Mouse (Mus musculus): ENCODE measurements around the gene D230025D16Rik.
"Not testable (repeated sequence)": the region's sequence is repeated elsewhere in the genome, so short reads cannot be mapped to it uniquely, and the experiment has no call there.

Gene D230025D16Rik

GRCm38 (mm10) chr8:105224413-105225271, at the start of gene D230025D16Rik:
TSS of gene D230025D16Rik (plus strand) at chr8:105225145.
- peak; percentile 98 for DNase-seq

- DNase-seq: not testable (repeated sequence)
Observed at GRCm38 (mm10) chr8:105175287-105175686, 49.7 kb upstream of the D230025D16Rik start.

GRCm38 (mm10) chr8:105178211-105178800, 46.6 kb upstream of the D230025D16Rik start:
- DNase-seq: no peak

- no peak for DNase-seq
Observed at GRCm38 (mm10) chr8:105182201-105182600, 42.7 kb upstream of the D230025D16Rik start.

GRCm38 (mm10) chr8:105186467-105187005, 38.4 kb upstream of the D230025D16Rik start:
- DNase-seq: no peak

- DNase-seq: no peak
Observed at GRCm38 (mm10) chr8:105192182-105192581, 32.8 kb upstream of the D230025D16Rik start.

GRCm38 (mm10) chr8:105205748-105206147, 19.2 kb upstream of the D230025D16Rik start:
- DNase-seq: no peak

GRCm38 (mm10) chr8:105206766-105207275, 18.1 kb upstream of the D230025D16Rik start:
- DNase-seq: no peak

- DNase-seq: no peak
Observed at GRCm38 (mm10) chr8:105207675-105208273, 17.2 kb upstream of the D230025D16Rik start.

GRCm38 (mm10) chr8:105209153-105210110, 15.5 kb upstream of the D230025D16Rik start:
- DNase-seq: no peak

- DNase-seq: no peak
Observed at GRCm38 (mm10) chr8:105214104-105214503, 10.8 kb upstream of the D230025D16Rik start.

- DNase-seq: peak; percentile 23 to 30
Observed at GRCm38 (mm10) chr8:105217926-105218522, 6.9 kb upstream of the D230025D16Rik start.

- DNase-seq: no peak
Observed at GRCm38 (mm10) chr8:105223850-105224249, 1.1 kb upstream of the D230025D16Rik start.

GRCm38 (mm10) chr8:105225272-105225593, 288 bp downstream of the D230025D16Rik start:
- DNase-seq: no peak

GRCm38 (mm10) chr8:105225917-105226316, 972 bp downstream of the D230025D16Rik start:
- DNase-seq: no peak

GRCm38 (mm10) chr8:105231503-105232320, 6.8 kb downstream of the D230025D16Rik start:
- DNase-seq: no peak

- not testable (repeated sequence) for DNase-seq
Observed at GRCm38 (mm10) chr8:105232321-105232693, 7.4 kb downstream of the D230025D16Rik start.

GRCm38 (mm10) chr8:105233126-105233935, 8.4 kb downstream of the D230025D16Rik start:
- no peak for DNase-seq

- DNase-seq: no peak
Observed at GRCm38 (mm10) chr8:105235206-105235605, 10.3 kb downstream of the D230025D16Rik start.

Measured in B cell, adult 2 months (primary cell).